Mouse (Mus musculus) heart, adult 2 months (tissue): ENCODE measurements around the gene Gm45234.
A peak's percentile ranks its signal among the peaks of the same experiment; 100 is the strongest.

Experiments
- CTCF ChIP-seq: fragments of 200-600 bp; IDR thresholded peaks from 2 replicates; pipeline ENCODE4 v1.8.1; 2022; ENCODE audit warnings: antibody characterized with exemption, mild to moderate bottlenecking, moderate library complexity
- EP300 ChIP-seq: fragments of 200-500 bp; IDR thresholded peaks from 2 replicates; pipeline ENCODE4 v1.6.1; 2011; ENCODE audit warnings: low read depth, low read length, control low read depth; ENCODE audit not compliant: insufficient read depth
- POLR2A ChIP-seq: fragments of 200-500 bp; IDR thresholded peaks from 2 replicates; pipeline ENCODE4 v1.6.1; 2011; ENCODE audit warnings: mild to moderate bottlenecking, low read depth, low read length, control low read depth; ENCODE audit not compliant: insufficient read depth

DNA sequence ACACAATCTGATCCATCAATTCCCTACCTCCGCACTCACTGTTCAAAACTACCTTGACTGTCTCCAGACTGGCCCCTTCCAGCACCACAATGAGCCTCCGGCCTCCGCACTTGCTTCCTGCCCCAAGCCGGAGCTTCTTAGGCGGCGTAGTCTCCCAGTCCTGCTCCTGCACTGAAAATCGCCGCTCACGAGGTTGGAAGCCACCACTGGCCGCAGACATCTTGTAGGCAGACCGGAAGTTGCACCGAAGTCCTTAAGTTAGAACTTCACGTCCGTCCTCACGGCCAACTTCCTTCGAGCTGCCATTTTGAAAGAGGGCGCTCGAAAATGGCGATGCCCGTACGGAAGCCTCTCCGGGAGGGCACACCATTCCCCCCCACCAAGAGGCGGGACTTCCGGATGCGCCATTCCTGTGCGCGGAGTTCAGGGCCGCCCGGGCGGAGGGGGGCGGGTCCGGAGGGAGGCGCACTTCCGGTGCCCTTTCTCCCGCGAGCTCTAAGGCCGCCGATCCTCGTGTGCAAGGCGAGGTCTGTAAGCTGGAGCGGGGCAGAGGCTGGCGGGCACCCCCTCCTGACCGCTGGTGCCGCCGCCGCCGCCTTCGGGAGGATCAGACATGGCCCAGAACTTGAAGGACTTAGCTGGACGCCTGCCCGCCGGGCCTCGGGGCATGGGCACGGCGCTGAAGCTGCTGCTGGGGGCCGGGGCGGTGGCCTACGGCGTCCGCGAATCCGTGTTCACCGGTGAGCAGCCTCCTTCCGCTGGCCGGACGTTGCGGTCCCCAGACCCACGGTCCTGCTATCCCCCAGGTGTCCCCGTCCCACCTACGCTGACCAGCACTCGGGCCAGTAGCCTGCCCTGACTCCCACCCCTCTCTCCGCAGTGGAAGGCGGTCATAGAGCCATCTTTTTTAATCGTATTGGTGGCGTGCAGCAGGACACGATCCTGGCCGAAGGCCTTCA is 43.7 kb downstream of the Gm45234 start, which contains the start of the genes Emg1 and Phb2:
- TF ChIP-seq CTCF (peak; percentile 17; the same call in 1 of the 2 replicates), POLR2A (peak; percentile 81), EP300 (peak; percentile 81)
